10 mouse cellular contexts compared by ENCODE assay signal in genomic region chr9:40811860-40812259, GRCm38 (mm10). TPM values are rescaled to one million over a fixed set of nuclear protein-coding genes. Genes with fewer than 3 reads are reported as not detected.
DNase-seq lines count a peak whose midpoint lies in the region; ATAC-seq and TF ChIP-seq lines count a peak whose summit lies in the region.
"Had no signal": no experiment of that assay in that cellular context is flagged by ENCODE, and none has a peak within 500 bp of the region (broad histone marks: within the 10 kb centered on the region; RNA-seq: fewer than 3 reads in every experiment).

No protein-coding gene starts in this region.

- H3K4me3 ChIP-seq in heart, postnatal 0 days (ENCODE audit: low read depth, low read length), result no peak overlapping the region
- no peak overlapping the region for H3K4me3 ChIP-seq in heart, embryonic 10.5 days
- no peak overlapping the region for H3K4me3 ChIP-seq in midbrain, embryonic 14.5 days (replicated peaks; ENCODE audit: low read depth, low read length)
- no peak overlapping the region for H3K4me3 ChIP-seq in midbrain, embryonic 13.5 days (replicated peaks)
- H3K4me3 ChIP-seq: embryonic facial prominence, embryonic 12.5 days; megakaryocyte, embryonic 14.5 days had no signal

- 59% methylated on average over 2 of the region's 2 CpGs for WGBS in heart, postnatal 0 days
- 44% methylated on average over 2 of the region's 2 CpGs for WGBS in heart, embryonic 10.5 days
- 57% methylated on average over 2 of the region's 2 CpGs for WGBS in midbrain, embryonic 14.5 days
- WGBS in midbrain, embryonic 13.5 days, result 57% methylated on average over 2 of the region's 2 CpGs

- H3K9ac ChIP-seq in heart, postnatal 0 days (replicated peaks; ENCODE audit: low read depth, low read length), result no peak overlapping the region
- no peak overlapping the region for H3K9ac ChIP-seq in midbrain, embryonic 14.5 days (replicated peaks; ENCODE audit: low read length)
- no peak overlapping the region for H3K9ac ChIP-seq in midbrain, embryonic 13.5 days (replicated peaks)
- H3K9ac ChIP-seq: embryonic facial prominence, embryonic 12.5 days had no signal

- H3K27me3 ChIP-seq in heart, postnatal 0 days (ENCODE audit: control insufficient read depth, insufficient read depth, low read length), result no peaks in the 10 kb centered on the region
- H3K27me3 ChIP-seq in heart, embryonic 10.5 days (ENCODE audit: insufficient read depth, poor library complexity, severe bottlenecking), result no peaks in the 10 kb centered on the region
- H3K27me3 ChIP-seq in midbrain, embryonic 14.5 days (ENCODE audit: control insufficient read depth, insufficient read depth, low read length), result no peaks in the 10 kb centered on the region
- no peaks in the 10 kb centered on the region for H3K27me3 ChIP-seq in midbrain, embryonic 13.5 days
- H3K27me3 ChIP-seq: embryonic facial prominence, embryonic 12.5 days had no signal

- no peaks in the 10 kb centered on the region; the same call in 1 of the 2 replicates for H3K36me3 ChIP-seq in heart, postnatal 0 days (replicated peaks; ENCODE audit: control insufficient read depth, insufficient read depth, low read length)
- H3K36me3 ChIP-seq in heart, embryonic 10.5 days, result peaks cover under 1% of the 10 kb centered on the region; the same call in 1 of the 2 replicates
- H3K36me3 ChIP-seq in midbrain, embryonic 14.5 days (ENCODE audit: control insufficient read depth, insufficient read depth, low read length), result peaks cover 7% of the 10 kb centered on the region; the same call in 1 of the 2 replicates
- H3K36me3 ChIP-seq in midbrain, embryonic 13.5 days, result peaks cover 17% of the 10 kb centered on the region

- H3K4me2 ChIP-seq in heart, postnatal 0 days (ENCODE audit: low read depth, low read length), result no peak overlapping the region
- no peak overlapping the region for H3K4me2 ChIP-seq in midbrain, embryonic 14.5 days (ENCODE audit: low read length)
- H3K4me2 ChIP-seq in midbrain, embryonic 13.5 days (replicated peaks), result no peak overlapping the region
- H3K4me2 ChIP-seq: embryonic facial prominence, embryonic 12.5 days had no signal

- H3K4me1 ChIP-seq in heart, postnatal 0 days (ENCODE audit: control insufficient read depth, insufficient read depth), result peaks cover 3% of the 10 kb centered on the region
- H3K4me1 ChIP-seq in heart, embryonic 10.5 days, result 0 out of 2 replicates have a peak, but pooled peaks cover 4% of the 10 kb centered on the region
- H3K4me1 ChIP-seq in midbrain, embryonic 14.5 days (ENCODE audit: control insufficient read depth, insufficient read depth, low read length), result peaks cover 17% of the 10 kb centered on the region
- H3K4me1 ChIP-seq in midbrain, embryonic 13.5 days (replicated peaks), result peaks cover 28% of the 10 kb centered on the region

- no peak for TF ChIP-seq EP300 in heart, postnatal 0 days (IDR thresholded peaks at IDR 0.05; ENCODE audit: low read depth)

- TF ChIP-seq CTCF in heart, postnatal 0 days (IDR thresholded peaks at IDR 0.05; ENCODE audit: low read depth), result peak; percentile 31
- TF ChIP-seq CTCF in brain, embryonic 14.5 days (IDR thresholded peaks at IDR 0.05; ENCODE audit: borderline replicate concordance, extremely low read depth, insufficient read depth, insufficient read length), result peak; percentile 47; the same call in 1 of the 2 replicates

- no peaks in the 10 kb centered on the region for H3K9me3 ChIP-seq in heart, postnatal 0 days (replicated peaks; ENCODE audit: control insufficient read depth, low read length)
- H3K9me3 ChIP-seq in heart, embryonic 10.5 days, result no peaks in the 10 kb centered on the region
- no peaks in the 10 kb centered on the region for H3K9me3 ChIP-seq in midbrain, embryonic 14.5 days (ENCODE audit: control insufficient read depth, low read length)
- no peaks in the 10 kb centered on the region for H3K9me3 ChIP-seq in midbrain, embryonic 13.5 days
- H3K9me3 ChIP-seq: embryonic facial prominence, embryonic 12.5 days had no signal

- H3K27ac ChIP-seq in heart, postnatal 0 days (ENCODE audit: low read depth), result no peak overlapping the region
- H3K27ac ChIP-seq in heart, embryonic 10.5 days, result no peak overlapping the region
- no peak overlapping the region for H3K27ac ChIP-seq in midbrain, embryonic 14.5 days (replicated peaks; ENCODE audit: low read depth, low read length)
- H3K27ac ChIP-seq in midbrain, embryonic 13.5 days, result no peak overlapping the region
- H3K27ac ChIP-seq: embryonic facial prominence, embryonic 12.5 days had no signal

- DNase-seq in heart, postnatal 0 days (ENCODE audit: low spot score), result no peak
- no peak for DNase-seq in heart, embryonic 10.5 days (ENCODE audit: low spot score)
- peak; percentile 51 for DNase-seq in midbrain, embryonic 14.5 days
- no peak for DNase-seq in brain, embryonic 14.5 days (ENCODE audit: low read depth)
- DNase-seq in thymus, postnatal 0 days (ENCODE audit: low spot score), result peak; percentile 16
- no peak for DNase-seq in right cerebral cortex, postnatal 25 days
- no peak for DNase-seq in adrenal gland, postnatal 14 days

- no peak for TF ChIP-seq POLR2A in brain, embryonic 14.5 days (IDR thresholded peaks at IDR 0.05; ENCODE audit: borderline replicate concordance, extremely low read depth, insufficient read depth, insufficient read length, poor library complexity, severe bottlenecking)

- no peak for ATAC-seq in heart, postnatal 0 days (ENCODE audit: insufficient read depth, low read depth)
- no peak for ATAC-seq in midbrain, embryonic 14.5 days (ENCODE audit: low FRiP score, low TSS enrichment)
- ATAC-seq in midbrain, embryonic 13.5 days, result no peak

RNA-seq across cellular contexts. Expression of gene Hspa8, which starts 11.1 kb away (rescaled TPM):
- total RNA-seq in heart, postnatal 0 days (2014; rRNA removed; ENCODE audit: low replicate concordance), result 2,627 and 2,715 TPM in 2 replicates
- 1,298 and 1,386 TPM in 2 replicates for polyA plus RNA-seq in heart, postnatal 0 days (2015; fragmentation: Nextera tagmentation; extraction: Ambion mirVana)
- 2,804 and 3,368 TPM in 2 replicates for polyA plus RNA-seq in heart, embryonic 10.5 days (2016; fragmentation: Nextera tagmentation; extraction: Ambion mirVana)
- polyA plus RNA-seq in midbrain, embryonic 14.5 days (2014; fragmentation: Nextera tagmentation; extraction: Ambion mirVana), result 2,437 and 3,041 TPM in 2 replicates
- polyA plus RNA-seq in midbrain, embryonic 13.5 days (2015; fragmentation: Nextera tagmentation; extraction: Ambion mirVana), result 2,863 and 3,076 TPM in 2 replicates
- 2,783 and 3,166 TPM in 2 replicates for polyA plus RNA-seq in brain, embryonic 14.5 days (2012; rRNA removed)
- 1,839 and 2,551 TPM in 2 replicates for polyA plus RNA-seq in thymus, postnatal 0 days (2015; fragmentation: Nextera tagmentation; extraction: Ambion mirVana)
- total RNA-seq in adrenal gland, postnatal 14 days (2021), result 1,718 and 2,240 TPM in 2 replicates

Comparison
In these comparisons a context has a peak if more than half of its experiments do, and no peak if none do; other contexts are left out.
1. DNase-seq: peak in midbrain, embryonic 14.5 days (single experiment) and thymus, postnatal 0 days (single experiment); none in heart, postnatal 0 days (single experiment), heart, embryonic 10.5 days (single experiment), brain, embryonic 14.5 days (single experiment), right cerebral cortex, postnatal 25 days (single experiment) and adrenal gland, postnatal 14 days (single experiment).